Mouse (Mus musculus) layer of hippocampus, adult 9-11 months (tissue): ENCODE measurements around the gene Dcaf12.

Source experiments
- DNase-seq: peaks from one replicate; pipeline ENCODE4 v3.0.0; 2022

Dcaf12 gene

GRCm38 (mm10) chr4:41314141-41315129 lies at the start of gene Dcaf12:
Gene Dcaf12, minus strand, starts transcription at chr4:41314889.
- peak; percentile 97 for DNase-seq

DNA sequence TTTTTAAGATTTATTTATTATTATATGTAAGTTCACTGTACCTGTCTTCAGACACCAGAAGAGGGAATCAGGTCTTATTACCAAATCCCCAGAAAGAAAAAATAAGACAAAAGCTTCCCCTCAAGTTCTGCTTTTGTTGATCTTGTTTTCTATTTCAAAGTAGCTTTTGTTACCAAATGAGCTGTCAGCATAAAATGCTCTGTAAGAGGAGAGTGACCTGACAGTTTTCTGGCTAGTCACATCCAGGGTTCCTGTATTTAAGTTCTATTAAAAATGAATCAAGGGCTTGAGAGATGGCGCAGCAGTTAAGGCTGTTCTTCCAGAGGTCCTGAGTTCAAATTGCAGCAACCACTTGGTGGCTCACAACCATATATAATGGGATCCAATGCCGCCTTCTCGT lies 46.4 kb upstream of the Dcaf12 start:
- no peak for DNase-seq

DNA sequence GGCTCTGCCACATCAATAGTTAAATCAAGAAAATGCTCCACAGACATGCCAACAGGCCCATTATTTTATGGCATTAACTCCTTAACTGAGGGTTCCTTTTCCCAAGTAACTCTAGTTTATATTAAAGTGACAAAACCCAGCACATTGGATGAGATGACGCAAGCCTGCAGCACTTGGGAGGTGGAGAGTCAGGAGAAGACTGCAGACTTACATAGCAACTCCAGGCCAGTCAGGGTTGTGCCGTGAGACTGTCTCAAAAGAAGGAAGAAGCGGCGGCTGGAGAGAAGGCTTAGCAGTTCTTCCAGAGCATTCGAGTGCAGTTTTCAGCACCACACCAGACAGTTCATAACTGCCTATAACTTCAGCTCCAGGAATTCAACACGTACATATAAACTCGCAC lies 44.7 kb upstream of the Dcaf12 start:
- no peak for DNase-seq

DNA sequence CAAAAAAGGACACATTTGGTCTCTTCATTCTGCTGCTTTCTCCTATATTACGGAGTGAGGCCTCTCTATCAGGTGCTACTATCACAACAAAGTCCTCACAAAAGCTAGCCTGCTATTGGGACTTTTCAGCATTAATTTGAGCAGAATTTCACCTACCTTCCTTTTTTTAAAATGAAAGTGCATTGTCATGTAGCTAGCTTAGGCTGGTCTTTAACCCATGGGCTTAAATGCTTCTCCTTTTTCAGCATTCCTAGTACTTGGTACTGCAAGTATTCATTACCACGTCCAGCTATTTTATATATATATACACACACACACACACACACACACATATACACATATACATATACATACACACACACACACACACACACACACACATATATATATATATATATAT lies 44.0 kb upstream of the Dcaf12 start:
- no peak for DNase-seq

DNA sequence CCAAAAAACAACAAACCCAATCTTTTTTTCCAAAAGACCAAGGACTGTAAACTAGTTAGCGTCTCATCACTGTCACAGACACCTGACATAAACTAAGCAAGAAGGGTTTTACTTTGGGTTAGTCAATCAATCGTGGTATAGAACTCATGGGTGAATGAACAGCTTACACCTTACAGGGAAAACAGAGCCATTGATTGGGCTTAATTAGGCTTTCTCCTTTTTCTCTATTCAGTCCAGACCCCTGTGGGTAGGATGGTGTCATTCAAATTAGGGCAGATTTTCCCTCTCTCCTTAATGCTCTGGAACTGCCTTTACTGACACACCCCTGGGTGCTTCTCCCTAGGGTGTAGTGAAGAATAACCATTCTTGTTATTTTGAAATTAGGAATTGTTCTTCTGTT lies 42.5 kb upstream of the Dcaf12 start:
- no peak for DNase-seq

GRCm38 (mm10) chr4:41353265-41353664 lies 38.6 kb upstream of the Dcaf12 start:
- DNase-seq: no peak

DNA sequence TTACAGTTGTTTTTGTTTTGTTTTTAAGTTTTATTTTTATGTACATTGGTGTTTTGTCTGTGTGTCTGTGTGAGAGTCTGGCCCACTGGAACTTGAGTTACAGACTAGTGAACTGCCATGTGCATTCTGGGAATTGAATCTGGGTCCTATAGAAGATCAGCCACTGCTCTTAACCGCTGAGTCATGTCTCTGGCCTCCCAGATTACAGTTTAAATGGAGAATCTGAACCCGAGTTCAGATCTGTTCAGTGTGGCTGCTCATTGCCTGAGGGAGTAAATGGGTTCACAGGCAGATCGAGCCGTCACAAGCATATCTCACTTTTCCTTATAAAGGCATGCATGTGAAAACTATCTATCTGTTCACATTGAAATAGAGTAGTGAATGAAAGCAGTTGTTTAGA lies 38.1 kb upstream of the Dcaf12 start:
- DNase-seq: no peak

GRCm38 (mm10) chr4:41349199-41349591 lies 34.5 kb upstream of the Dcaf12 start:
- DNase-seq: no peak

DNA sequence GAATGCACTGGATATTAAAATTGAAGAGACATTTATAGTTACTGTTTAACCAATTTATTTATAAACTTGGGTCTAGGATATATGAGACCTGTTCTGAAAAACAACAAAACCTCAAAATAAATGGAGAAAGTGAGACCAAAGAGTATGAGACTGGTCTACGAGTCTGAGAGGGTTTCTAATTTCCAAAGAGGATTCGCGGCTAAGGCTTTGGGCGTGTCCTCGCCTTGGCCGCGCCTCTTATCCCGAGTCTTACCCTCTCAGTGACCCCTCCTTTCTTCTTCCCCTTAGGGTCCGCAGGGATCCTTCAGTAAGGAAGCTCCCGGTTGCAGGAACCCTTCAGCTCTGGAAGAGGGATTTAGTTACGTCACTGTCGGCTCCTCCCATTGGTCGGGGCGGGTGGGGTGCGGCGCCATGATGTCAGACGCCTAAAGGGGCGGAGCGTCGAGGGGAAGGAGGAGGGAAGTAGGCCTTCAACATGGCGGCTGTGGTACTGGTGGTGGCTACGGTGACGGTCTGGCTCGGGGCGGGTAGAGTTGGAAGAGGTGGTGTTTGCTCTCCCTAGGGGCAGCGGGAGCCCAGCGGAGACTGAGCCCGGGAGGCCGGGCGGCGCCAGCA lies 34.0 kb upstream of the Dcaf12 start, which contains the start of gene Ubap1:
TSS of gene Ubap1 (plus strand) at position 413 of the 615 bp plus-strand sequence.
- peak; percentile 92 for DNase-seq

DNA sequence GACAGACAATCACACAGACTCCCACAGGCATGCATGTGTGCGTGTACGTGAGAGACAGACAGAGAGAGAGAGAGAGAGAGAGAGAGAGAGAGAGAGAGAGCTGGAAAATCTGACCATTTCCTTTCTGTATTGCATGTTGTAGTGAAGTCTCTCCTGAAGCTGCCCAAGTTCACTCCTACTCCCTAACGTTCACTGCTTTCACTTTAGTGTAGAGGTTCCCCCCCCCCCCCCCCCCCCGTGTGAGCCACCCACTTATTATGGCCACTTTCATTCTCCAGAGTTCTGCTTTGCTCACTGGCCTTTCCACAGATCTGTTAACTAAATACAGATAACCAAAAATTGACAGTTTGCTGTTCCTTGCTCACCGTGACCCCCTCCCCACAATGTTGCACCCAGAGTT lies 33.1 kb upstream of the Dcaf12 start:
- no peak for DNase-seq

GRCm38 (mm10) chr4:41346011-41346410 lies 31.3 kb upstream of the Dcaf12 start:
- no peak for DNase-seq

GRCm38 (mm10) chr4:41340912-41341550 lies 26.3 kb upstream of the Dcaf12 start:
- no peak for DNase-seq

DNA sequence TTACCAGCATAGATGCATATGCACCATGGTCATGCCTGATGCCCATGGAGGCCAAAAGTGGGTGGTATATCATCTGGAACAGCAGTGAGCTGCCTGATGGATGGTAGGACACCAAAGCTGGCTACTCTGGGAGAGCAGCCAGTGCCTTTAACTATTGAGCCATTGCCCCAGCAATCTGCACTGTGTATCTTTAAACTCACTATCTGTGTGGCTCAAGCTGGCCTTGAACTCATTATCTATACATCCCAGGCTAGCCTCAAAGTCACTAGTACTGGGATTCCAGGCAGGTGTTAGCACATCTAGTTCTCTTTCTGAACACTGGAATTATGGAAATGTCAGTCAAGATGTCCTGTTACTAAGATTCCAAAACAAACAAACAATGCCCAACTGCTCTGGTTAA lies 21.9 kb upstream of the Dcaf12 start:
- DNase-seq: no peak

DNA sequence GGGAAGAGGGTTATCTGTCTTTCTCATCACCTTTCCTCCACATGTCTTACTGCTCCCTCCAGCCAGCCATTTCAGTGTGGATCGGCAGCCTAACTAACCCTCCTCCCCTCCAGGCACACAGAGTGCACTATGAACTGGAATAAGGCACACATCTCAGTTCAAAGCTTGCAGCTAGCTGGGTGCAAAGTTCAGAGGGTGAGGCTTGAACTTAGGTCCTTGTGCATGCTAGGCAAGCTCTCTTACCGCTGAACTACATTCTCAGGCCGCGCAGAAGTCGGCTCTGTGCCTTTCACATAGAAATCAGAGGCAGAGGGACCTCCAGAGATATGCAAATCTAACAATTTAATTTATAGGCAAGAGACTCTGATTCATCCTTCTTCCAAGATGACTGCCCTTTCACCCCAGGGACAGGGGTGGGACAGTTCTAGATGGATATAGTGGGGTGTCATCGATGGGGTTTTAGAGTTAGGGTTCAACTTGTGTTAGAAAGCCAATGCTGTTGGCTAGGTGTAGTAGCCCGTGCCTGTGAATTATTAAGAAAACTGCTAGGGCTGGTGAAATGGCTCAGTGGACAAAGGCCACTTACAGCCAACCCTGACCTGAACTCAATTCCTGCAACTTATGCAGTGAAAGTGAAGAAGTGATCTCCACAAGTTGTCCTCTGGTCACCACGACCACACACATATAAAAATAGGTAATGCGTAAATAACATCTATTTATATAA lies 17.2 kb upstream of the Dcaf12 start:
- DNase-seq: no peak

DNA sequence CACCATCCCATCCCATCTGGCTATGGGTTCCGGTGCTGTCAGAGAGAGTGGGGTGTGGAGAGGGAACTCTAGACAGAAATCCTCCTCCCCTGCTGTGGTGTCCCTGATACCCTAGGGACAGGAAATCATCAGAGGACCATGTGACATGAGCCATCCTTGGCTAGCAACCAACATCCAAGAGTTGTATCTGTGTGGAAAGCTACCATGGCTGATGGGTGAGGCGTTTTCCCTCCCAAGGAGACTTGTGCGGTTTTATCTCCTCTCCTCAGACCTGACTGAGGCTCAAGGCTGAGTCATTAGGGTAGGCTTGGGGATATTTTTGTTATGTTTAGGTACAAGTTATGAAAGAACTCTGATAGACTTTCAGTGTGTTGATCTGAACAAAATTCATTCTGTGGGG lies 16.4 kb upstream of the Dcaf12 start:
- no peak for DNase-seq

DNA sequence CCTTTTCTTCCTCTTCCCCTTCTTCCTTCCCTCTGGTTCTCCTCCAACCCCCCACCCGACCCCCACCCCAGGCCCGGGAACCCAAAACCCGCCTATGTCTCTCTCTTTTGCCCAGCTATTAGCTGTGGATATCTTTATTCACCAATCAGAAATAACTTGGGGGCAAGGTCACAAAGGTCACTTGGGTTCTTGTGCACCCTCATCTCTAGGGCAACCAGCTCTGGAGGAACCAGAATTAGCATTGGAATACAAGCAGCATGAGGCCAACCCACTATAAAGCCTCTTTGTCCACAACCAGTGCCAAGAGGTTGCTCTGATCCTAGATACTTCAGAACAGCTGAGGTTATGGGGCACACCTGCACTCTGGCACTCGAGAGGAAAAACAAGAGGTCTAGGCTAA lies 14.8 kb upstream of the Dcaf12 start:
- no peak for DNase-seq

GRCm38 (mm10) chr4:41326876-41327275 lies 12.2 kb upstream of the Dcaf12 start:
- DNase-seq: no peak

- no peak for DNase-seq
These were observed 6.3 kb upstream of the Dcaf12 start for GRCm38 (mm10) chr4:41320971-41321370.

DNA sequence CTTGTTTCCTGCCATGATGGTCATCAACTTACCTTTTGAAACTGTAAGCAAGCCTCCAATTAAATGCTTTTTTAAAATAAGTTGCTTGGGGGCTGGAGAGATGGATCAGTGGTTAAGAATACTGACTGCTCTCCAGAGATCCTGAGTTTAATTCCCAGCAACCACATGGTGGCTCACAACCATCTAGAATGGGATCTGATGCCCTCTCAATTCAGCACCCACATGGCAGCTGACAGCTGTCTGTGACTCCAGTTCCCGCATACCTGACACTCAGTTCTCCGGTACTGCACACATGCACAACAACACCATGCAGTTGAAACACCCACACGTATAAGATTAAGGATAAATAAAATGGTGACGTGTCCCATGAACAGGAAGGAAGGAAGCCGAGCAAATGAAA lies 3.6 kb upstream of the Dcaf12 start:
- no peak for DNase-seq

- no peak for DNase-seq
These were observed 484 bp upstream of the Dcaf12 start for GRCm38 (mm10) chr4:41315173-41315572.

- no peak for DNase-seq
These were observed 967 bp downstream of the Dcaf12 start for GRCm38 (mm10) chr4:41313722-41314121.

DNA sequence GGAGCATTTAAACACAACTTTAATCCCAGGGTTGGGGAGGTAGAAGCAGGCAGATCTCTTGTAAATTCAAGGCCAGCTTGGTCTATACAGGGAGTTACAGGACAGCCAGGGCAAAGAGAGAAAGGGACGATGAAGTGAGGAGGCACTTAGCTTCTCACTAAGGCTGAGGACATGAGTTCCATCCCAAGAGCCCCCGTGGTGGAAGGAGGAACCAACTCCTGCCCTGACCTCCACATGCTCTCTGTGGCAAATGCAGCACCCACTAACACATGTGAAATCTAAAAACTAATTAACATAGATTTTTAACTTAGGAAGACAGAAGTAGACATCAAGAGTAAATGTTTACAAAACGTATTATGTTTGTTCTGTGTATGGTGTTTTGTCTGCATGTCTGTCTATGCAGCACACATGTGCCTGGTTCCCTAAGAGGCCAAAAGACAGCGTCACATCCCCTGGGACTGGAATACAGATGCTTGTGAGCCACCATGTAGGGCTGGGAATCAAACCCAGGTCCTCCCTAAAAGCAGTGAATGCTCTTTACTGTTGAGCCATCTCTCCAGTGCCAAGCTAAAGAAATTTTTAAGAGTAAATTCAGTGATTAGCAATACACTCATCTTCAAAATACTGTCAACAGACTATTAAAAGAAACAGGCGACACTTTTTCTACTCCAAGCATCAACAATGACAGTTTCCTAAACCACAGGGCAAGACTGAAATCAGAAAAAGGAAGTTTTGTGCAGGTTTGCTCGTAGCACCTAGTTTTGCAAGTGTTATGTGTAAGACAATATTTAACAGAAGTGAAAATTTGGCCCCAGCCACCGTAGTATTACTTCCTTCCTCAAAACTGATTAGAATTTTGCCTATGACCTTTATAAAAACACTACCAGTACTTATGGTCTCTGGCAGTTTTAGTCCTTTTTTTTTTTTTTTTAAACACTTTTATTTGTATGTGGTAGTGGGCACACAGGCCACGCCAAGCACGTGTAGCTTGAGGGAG lies 3.8 kb downstream of the Dcaf12 start:
- no peak for DNase-seq
